Mouse (Mus musculus): ENCODE data around the gene Nif3l1. TPM values are rescaled to one million over a fixed set of nuclear protein-coding genes. Genes with fewer than 3 reads are reported as not detected.

Gene Nif3l1
- polyA plus RNA-seq (2015; fragmentation: Nextera tagmentation; extraction: Ambion mirVana), result 18.8 and 20.7 TPM in 2 replicates

GRCm38 (mm10) chr1:58445143-58445722, at the start of gene Nif3l1, which contains the start of gene Ppil3:
Gene Nif3l1, plus strand, starts transcription at chr1:58445151.
Gene Ppil3, minus strand, starts transcription at chr1:58445486.

GRCm38 (mm10) chr1:58423371-58424248, 21.3 kb upstream of the Nif3l1 start, which contains the start of gene Clk1:
Gene Clk1, minus strand, starts transcription at chr1:58424066.

GRCm38 (mm10) chr1:58504577-58505254, 59.8 kb downstream of the Nif3l1 start, which contains the start of gene Orc2:
Gene Orc2, minus strand, starts transcription at chr1:58505109.

Other genes starting within 250 kb of the Nif3l1 start
- gene Aox4, start 234.8 kb upstream of the Nif3l1 start, polyA plus RNA-seq (2015; fragmentation: Nextera tagmentation; extraction: Ambion mirVana), result 0.02 and 0.07 TPM in 2 replicates
- 0.07 TPM in 1 of 2 replicates, not detected in the other for gene Aox2, start 166.8 kb upstream of the Nif3l1 start, polyA plus RNA-seq (2015; fragmentation: Nextera tagmentation; extraction: Ambion mirVana)
- 186 and 228 TPM in 2 replicates for gene Bzw1, start 52.3 kb upstream of the Nif3l1 start, polyA plus RNA-seq (2015; fragmentation: Nextera tagmentation; extraction: Ambion mirVana)
- gene Clk1, start 21.1 kb upstream of the Nif3l1 start, polyA plus RNA-seq (2015; fragmentation: Nextera tagmentation; extraction: Ambion mirVana), result 82.2 and 99.9 TPM in 2 replicates
- gene Ppil3, start 335 bp downstream of the Nif3l1 start, polyA plus RNA-seq (2015; fragmentation: Nextera tagmentation; extraction: Ambion mirVana), result 32.4 and 32.9 TPM in 2 replicates
- 12.7 and 15.7 TPM in 2 replicates for gene Orc2, start 60.0 kb downstream of the Nif3l1 start, polyA plus RNA-seq (2015; fragmentation: Nextera tagmentation; extraction: Ambion mirVana)
- 5.3 and 5.5 TPM in 2 replicates for gene Fam126b, start 141.2 kb downstream of the Nif3l1 start, polyA plus RNA-seq (2015; fragmentation: Nextera tagmentation; extraction: Ambion mirVana)
- 187 and 202 TPM in 2 replicates for gene Ndufb3, start 141.2 kb downstream of the Nif3l1 start, polyA plus RNA-seq (2015; fragmentation: Nextera tagmentation; extraction: Ambion mirVana)

Data from urinary bladder, postnatal 0 days (tissue).